Mouse (Mus musculus) midbrain, embryonic 11.5 days (tissue): Measurements from ENCODE around the gene Hap1. TPM values are rescaled to one million over a fixed set of nuclear protein-coding genes. Genes with fewer than 3 reads are reported as not detected.

Experiments used
- ATAC-seq: fragments of 200-750 bp; cut with Nextera tagmentation; 2 replicates; pipeline ENCODE4 v1.8.0; 2017; ENCODE audit warnings: moderate TSS enrichment, moderate library complexity; ENCODE audit not compliant: low FRiP score
- DNase-seq: peaks from one replicate; pipeline ENCODE4 v3.0.0; 2015; ENCODE audit warnings: low spot score; ENCODE audit errors: missing footprints
- H3K27ac ChIP-seq: fragments of 300-500 bp; sonication (generic); 2 replicates; pipeline ENCODE4 v1.5.1; 2014; ENCODE audit warnings: low read depth, low read length
- H3K27me3 ChIP-seq: fragments of 300-500 bp; sonication (generic); 2 replicates; pipeline ENCODE4 v1.6.1; 2014; ENCODE audit warnings: mild to moderate bottlenecking, low read length, moderate library complexity, mixed read lengths; ENCODE audit not compliant: control insufficient read depth, insufficient read depth
- H3K36me3 ChIP-seq: fragments of 300-500 bp; sonication (generic); 2 replicates; pipeline ENCODE4 v1.6.1; 2014; ENCODE audit warnings: mild to moderate bottlenecking, low read length, moderate library complexity, mixed read lengths; ENCODE audit not compliant: control insufficient read depth, insufficient read depth
- H3K4me1 ChIP-seq: fragments of 300-500 bp; sonication (generic); 2 replicates; pipeline ENCODE4 v1.6.1; 2014; ENCODE audit warnings: low read length; ENCODE audit not compliant: control insufficient read depth, insufficient read depth
- H3K4me2 ChIP-seq: fragments of 300-500 bp; sonication (generic); 2 replicates; pipeline ENCODE4 v1.6.1; 2014; ENCODE audit warnings: mild to moderate bottlenecking, moderate library complexity
- H3K4me3 ChIP-seq: fragments of 300-500 bp; sonication (generic); 2 replicates; pipeline ENCODE4 v1.5.1; 2014; ENCODE audit warnings: low read depth, low read length
- H3K9ac ChIP-seq: fragments of 300-500 bp; sonication (generic); 2 replicates; pipeline ENCODE4 v1.6.1; 2014; ENCODE audit warnings: low read length
- H3K9me3 ChIP-seq: fragments of 300-500 bp; sonication (generic); 2 replicates; pipeline ENCODE4 v1.6.1; 2016; ENCODE audit warnings: low read length; ENCODE audit not compliant: control insufficient read depth
- WGBS: fragments of 180-500 bp; shearing (Covaris S2); extraction: QIAGEN DNeasy Blood & Tissue Kit; methylation state at CpG from one replicate; pipeline ENCODE4 v1.1.7; 2014; 5-methylcytosine and 5-hydroxymethylcytosine counted together
- polyA plus RNA-seq: library from polyadenylated mRNA; unstranded; fragments of >200 nt; fragmentation: Nextera tagmentation; extraction: Ambion mirVana; gene quantifications from 2 replicates; pipeline ENCODE4 v1.2.1, GENCODE M21; 2014

Hap1 gene
- polyA plus RNA-seq, 1 experiment from 2014 or later: 16.4 TPM

DNA sequence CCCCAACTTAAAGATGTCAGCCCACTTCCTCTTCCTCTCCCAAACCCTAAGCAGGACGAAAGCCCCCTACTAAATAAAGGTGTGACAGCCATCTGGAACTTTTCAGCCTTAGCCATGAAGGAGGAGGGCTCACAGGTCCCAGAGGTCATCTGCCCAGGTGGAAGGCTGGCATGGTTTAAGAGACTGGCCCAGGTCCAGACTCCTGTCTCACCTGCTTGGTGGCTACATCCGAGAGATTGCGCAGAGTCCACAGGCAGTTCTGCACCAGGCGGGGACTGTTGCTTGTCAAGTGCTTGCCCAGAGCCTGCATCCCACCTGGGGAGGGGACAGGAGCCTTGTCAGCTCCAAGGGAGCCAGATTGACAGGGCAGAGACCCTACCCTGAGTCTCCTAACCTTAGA, 23.4 kb upstream of the Hap1 start:
- Histone ChIP-seq H3K36me3 (no peaks in the 10 kb centered on the region), H3K9ac (no peak overlapping the region), H3K27me3 (no peaks in the 10 kb centered on the region), H3K4me3 (no peak overlapping the region), H3K4me1 (no peaks in the 10 kb centered on the region), H3K4me2 (no peak overlapping the region), H3K27ac (no peak overlapping the region), H3K9me3 (no peaks in the 10 kb centered on the region)
- 89% methylated on average over 4 of the region's 4 CpGs for WGBS
- DNase-seq (no peak), ATAC-seq (no peak)

DNA sequence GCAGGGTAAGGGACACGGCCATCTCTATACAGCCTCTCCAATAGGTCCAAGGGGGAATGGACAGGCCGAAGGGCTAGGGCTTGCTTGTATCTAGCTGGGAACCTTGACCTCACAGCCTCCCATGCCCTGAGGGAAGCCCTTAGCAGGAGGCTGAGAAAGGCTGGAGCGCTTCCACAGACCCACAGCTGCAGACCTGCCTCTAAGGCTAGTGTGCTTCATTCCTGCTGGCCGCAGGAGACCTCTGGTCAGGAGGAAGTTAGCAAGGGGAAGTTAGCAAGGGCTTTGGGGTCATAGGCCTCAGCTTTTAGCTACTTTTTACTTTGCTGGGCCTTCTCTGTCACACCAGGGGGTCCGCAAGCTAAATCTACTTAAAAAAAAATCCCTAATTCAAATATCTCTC, 22.5 kb upstream of the Hap1 start:
- Histone ChIP-seq H3K4me3 (no peak overlapping the region), H3K27ac (no peak overlapping the region), H3K9me3 (no peaks in the 10 kb centered on the region), H3K36me3 (no peaks in the 10 kb centered on the region), H3K4me2 (no peak overlapping the region), H3K9ac (no peak overlapping the region), H3K4me1 (no peaks in the 10 kb centered on the region), H3K27me3 (no peaks in the 10 kb centered on the region)
- DNase-seq (no peak), ATAC-seq (no peak)
- 85% methylated on average over 5 of the region's 5 CpGs for WGBS

DNA sequence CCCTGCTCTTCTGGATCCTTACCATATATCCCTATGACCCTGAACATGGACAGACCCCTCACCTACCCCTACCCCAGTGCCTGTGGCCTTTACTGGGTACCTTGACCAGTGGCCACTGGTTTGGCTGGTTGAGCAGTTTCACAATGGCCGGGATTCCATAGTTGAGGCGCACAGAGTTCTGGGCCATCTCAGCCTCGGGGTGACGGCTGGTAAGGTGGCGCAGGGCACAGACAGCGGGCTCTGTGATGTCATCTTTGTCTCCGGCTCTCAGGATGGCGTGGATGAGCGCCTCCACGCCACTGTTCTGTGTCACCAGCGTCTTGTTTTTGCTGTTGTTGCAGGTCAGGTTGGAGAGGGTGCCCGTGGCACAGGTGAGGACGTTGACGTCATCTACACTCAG, 22.1 kb upstream of the Hap1 start:
- H3K27me3 ChIP-seq: no peaks in the 10 kb centered on the region
- H3K4me3 ChIP-seq: no peak overlapping the region
- no peak overlapping the region for H3K9ac ChIP-seq
- no peak overlapping the region for H3K27ac ChIP-seq
- H3K36me3 ChIP-seq: no peaks in the 10 kb centered on the region
- no peaks in the 10 kb centered on the region for H3K9me3 ChIP-seq
- WGBS: 95% methylated on average over 14 of the region's 14 CpGs
- no peak overlapping the region for H3K4me2 ChIP-seq
- H3K4me1 ChIP-seq: no peaks in the 10 kb centered on the region
- ATAC-seq: no peak
- DNase-seq: no peak

DNA sequence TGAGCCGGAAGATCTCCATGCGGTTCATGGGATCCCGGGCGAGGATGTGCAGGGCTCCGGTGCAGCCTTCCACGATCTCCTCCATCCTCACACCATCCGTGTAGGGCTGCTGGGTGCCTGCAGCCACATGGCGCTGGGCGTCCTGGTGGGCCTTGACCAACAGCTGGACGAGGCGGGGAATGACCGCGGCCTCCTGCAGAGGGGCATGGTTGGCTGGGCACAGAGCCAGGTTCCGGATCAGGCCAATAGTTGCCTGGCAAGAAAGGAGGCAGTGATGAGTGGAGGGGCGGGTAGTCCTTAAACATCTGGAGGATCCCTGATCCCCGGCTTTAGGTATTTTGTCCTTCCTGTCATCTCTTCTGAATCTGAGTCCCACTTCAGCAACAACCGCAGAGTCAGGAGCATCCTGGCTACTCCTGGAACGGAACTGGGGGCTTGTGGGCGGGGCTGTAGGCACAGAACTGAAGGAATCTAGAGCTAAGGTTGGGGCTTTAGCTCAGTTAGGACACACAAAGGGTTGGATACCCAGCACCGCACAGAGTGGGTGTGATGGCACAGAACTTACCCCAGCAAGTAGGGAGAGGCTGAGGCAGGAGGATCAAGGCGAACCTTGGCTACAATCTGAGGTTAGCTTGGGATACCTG, 20.9 kb upstream of the Hap1 start:
- Histone ChIP-seq H3K9me3 (no peaks in the 10 kb centered on the region), H3K4me2 (no peak overlapping the region), H3K27me3 (no peaks in the 10 kb centered on the region), H3K4me1 (no peaks in the 10 kb centered on the region), H3K9ac (no peak overlapping the region), H3K4me3 (no peak overlapping the region), H3K27ac (no peak overlapping the region), H3K36me3 (no peaks in the 10 kb centered on the region)
- 92% methylated on average over 21 of the region's 21 CpGs for WGBS
- DNase-seq: no peak
- ATAC-seq: no peak

DNA sequence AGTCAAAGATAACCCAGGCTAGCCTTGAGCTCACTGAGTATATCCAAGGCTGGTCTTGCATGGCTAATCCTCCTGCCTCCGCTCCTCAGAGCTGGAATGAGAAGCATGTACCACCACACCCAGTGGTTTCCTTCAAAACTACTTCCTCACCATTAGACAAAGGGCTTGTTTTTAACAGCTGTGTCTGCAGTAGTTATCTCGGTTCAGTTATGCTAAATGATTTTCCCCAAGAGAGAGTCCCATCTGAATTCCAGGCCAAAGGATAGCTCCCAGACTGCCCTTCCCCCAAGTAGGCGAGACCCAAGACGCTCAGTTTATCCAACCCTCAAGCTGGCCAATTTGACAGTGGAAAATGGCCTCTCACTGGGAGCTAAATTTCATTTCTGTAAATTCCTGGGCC, 20.1 kb upstream of the Hap1 start:
- no peaks in the 10 kb centered on the region for H3K9me3 ChIP-seq
- no peak overlapping the region for H3K27ac ChIP-seq
- no peak for ATAC-seq
- H3K9ac ChIP-seq: no peak overlapping the region
- no peak for DNase-seq
- 82% methylated on average over 4 of the region's 4 CpGs for WGBS
- no peaks in the 10 kb centered on the region for H3K36me3 ChIP-seq
- no peaks in the 10 kb centered on the region for H3K4me1 ChIP-seq
- no peaks in the 10 kb centered on the region for H3K27me3 ChIP-seq
- no peak overlapping the region for H3K4me2 ChIP-seq
- no peak overlapping the region for H3K4me3 ChIP-seq

DNA sequence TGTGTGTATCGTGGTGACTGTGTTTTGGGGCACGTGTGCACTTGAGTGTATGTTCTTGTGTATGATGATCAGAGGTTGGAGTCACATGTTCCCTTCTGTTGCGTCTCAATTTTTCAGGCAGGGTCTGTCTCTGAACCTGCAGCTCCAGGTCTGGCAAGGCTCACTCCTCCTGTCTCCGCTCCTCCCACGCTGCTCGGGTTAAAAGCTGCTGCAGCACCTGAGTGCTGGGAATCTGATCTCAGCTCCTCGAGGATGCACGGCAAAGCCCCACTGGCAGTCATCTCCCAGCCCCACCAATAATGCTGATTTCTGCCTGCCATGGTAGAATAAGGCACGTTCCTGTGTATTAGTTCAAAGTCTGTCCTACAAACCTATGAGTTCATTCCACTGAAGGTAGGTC, 19.2 kb upstream of the Hap1 start:
- WGBS: 88% methylated on average over 9 of the region's 9 CpGs
- no peaks in the 10 kb centered on the region for H3K4me1 ChIP-seq
- H3K4me2 ChIP-seq: no peak overlapping the region
- H3K9ac ChIP-seq: no peak overlapping the region
- no peak overlapping the region for H3K27ac ChIP-seq
- ATAC-seq: no peak
- no peak for DNase-seq
- H3K4me3 ChIP-seq: no peak overlapping the region
- H3K36me3 ChIP-seq: no peaks in the 10 kb centered on the region
- no peaks in the 10 kb centered on the region for H3K9me3 ChIP-seq
- no peaks in the 10 kb centered on the region for H3K27me3 ChIP-seq

DNA sequence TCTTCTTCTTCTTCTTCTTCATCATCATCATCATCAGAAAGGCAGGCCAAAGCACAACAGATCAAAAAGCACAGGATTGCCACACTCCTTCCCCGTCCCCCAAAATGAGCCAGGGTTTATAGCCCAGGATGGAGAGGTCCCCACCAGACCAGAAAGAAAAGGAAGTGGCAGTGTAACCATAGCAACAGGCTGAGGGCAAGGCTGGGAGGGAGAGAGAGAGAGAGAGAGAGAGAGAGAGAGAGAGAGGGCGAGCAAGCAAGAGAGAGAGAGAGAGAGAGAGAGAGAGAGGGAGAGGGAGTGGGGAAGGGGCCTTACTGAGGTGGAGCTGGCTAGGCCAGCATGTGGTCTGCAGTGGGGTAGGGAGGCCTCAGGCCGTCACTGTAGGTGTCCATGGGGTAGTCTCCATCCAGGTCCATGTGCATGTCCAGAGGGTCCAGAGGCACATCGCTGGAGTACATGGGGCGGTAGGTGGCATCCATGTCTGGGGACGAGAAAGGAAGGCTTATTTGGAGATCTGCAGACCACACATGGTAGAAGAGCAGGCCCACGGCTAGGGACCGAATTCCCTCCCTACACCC, 16.1 kb upstream of the Hap1 start:
- Histone ChIP-seq H3K27ac (no peak overlapping the region), H3K4me2 (no peak overlapping the region), H3K9ac (no peak overlapping the region), H3K36me3 (no peaks in the 10 kb centered on the region), H3K9me3 (no peaks in the 10 kb centered on the region), H3K4me3 (no peak overlapping the region), H3K4me1 (no peaks in the 10 kb centered on the region), H3K27me3 (no peaks in the 10 kb centered on the region)
- 74% methylated on average over 7 of the region's 8 CpGs for WGBS
- no peak for ATAC-seq
- DNase-seq: peak; percentile 85

- Histone ChIP-seq H3K9me3 (no peaks in the 10 kb centered on the region), H3K4me1 (no peaks in the 10 kb centered on the region), H3K9ac (no peak overlapping the region), H3K4me3 (no peak overlapping the region), H3K27me3 (no peaks in the 10 kb centered on the region), H3K36me3 (no peaks in the 10 kb centered on the region), H3K4me2 (no peak overlapping the region), H3K27ac (no peak overlapping the region)
- 80% methylated on average over 8 of the region's 8 CpGs for WGBS
- ATAC-seq (no peak), DNase-seq (no peak)
Observed at GRCm38 (mm10) chr11:100369822-100370221, 13.9 kb upstream of the Hap1 start.

GRCm38 (mm10) chr11:100369145-100369544, 13.2 kb upstream of the Hap1 start:
- Histone ChIP-seq H3K9ac (no peak overlapping the region), H3K4me1 (no peaks in the 10 kb centered on the region), H3K27me3 (no peaks in the 10 kb centered on the region), H3K4me2 (no peak overlapping the region), H3K4me3 (no peak overlapping the region), H3K27ac (no peak overlapping the region), H3K36me3 (no peaks in the 10 kb centered on the region), H3K9me3 (no peaks in the 10 kb centered on the region)
- DNase-seq (no peak), ATAC-seq (no peak)
- 86% methylated on average over 7 of the region's 7 CpGs for WGBS
